In genomic region chr10:80656130-80656862, GRCm38 (mm10) we compare ENCODE assay signal across 8 mouse cellular contexts. TPM values are rescaled to one million over a fixed set of nuclear protein-coding genes. Genes with fewer than 3 reads are reported as not detected.
DNase-seq lines count a peak whose midpoint lies in the region; ATAC-seq and TF ChIP-seq lines count a peak whose summit lies in the region.

No protein-coding gene starts in this region.

- H3K9me3 ChIP-seq in MEL (replicated peaks; ENCODE audit: insufficient read depth, low read length), result no peaks in the 10 kb centered on the region
- H3K9me3 ChIP-seq in forebrain, postnatal 0 days (ENCODE audit: low read length), result no peaks in the 10 kb centered on the region
- H3K9me3 ChIP-seq in lung, embryonic 16.5 days (ENCODE audit: control insufficient read depth, low read length), result no peaks in the 10 kb centered on the region

- H3K4me2 ChIP-seq in forebrain, postnatal 0 days (ENCODE audit: low read depth), result peak overlapping the region; percentile 88
- H3K4me2 ChIP-seq in lung, embryonic 16.5 days (ENCODE audit: low read depth, low read length), result peak overlapping the region; percentile 93

- H3K79me2 ChIP-seq in MEL (ENCODE audit: control insufficient read depth, insufficient read depth, low read length, poor library complexity), result peaks cover 8% of the 10 kb centered on the region

- peak; percentile 98 for DNase-seq in MEL (ENCODE audit: low read depth, low spot score)
- peak; percentile 95 to 97 for DNase-seq in cerebellum, adult 2 months
- peak; percentile 98 for DNase-seq in forebrain, postnatal 0 days
- DNase-seq in layer of hippocampus, adult 9-10 months (ENCODE audit: low spot score), result peak; percentile 82
- peak; percentile 83 for DNase-seq in ovary, postnatal 10 days (ENCODE audit: low spot score)
- peak; percentile 91 to 99 for DNase-seq in thymus, postnatal 10 days (ENCODE audit: low spot score in 2 of 2)

- H3K9ac ChIP-seq in MEL (ENCODE audit: control insufficient read depth, low read depth, low read length, poor library complexity, severe bottlenecking), result peak overlapping the region; percentile 90
- H3K9ac ChIP-seq in forebrain, postnatal 0 days, result peak overlapping the region; percentile 88
- H3K9ac ChIP-seq in lung, embryonic 16.5 days (ENCODE audit: low read length), result peak overlapping the region; percentile 97

- TF ChIP-seq CTCF in MEL (IDR thresholded peaks at IDR 0.05 in 2 of 3, conservative IDR thresholded peaks at IDR 0.05 in 1 of 3; ENCODE audit: control insufficient read depth in 1 of 3, insufficient read depth in 1 of 3, low read depth in 2 of 3, low read length in 3 of 3, poor library complexity in 1 of 3, severe bottlenecking in 1 of 3), result no peak
- TF ChIP-seq CTCF in cerebellum, adult 2 months (IDR thresholded peaks at IDR 0.05; ENCODE audit: borderline replicate concordance, insufficient read depth, low read depth, low read length), result no peak
- no peak for TF ChIP-seq CTCF in forebrain, postnatal 0 days (IDR thresholded peaks at IDR 0.05; ENCODE audit: low read depth)

- ATAC-seq in forebrain, postnatal 0 days, result peak; percentile 91
- peak; percentile 76 to 77 for ATAC-seq in hematopoietic stem cell, adult 5-6 weeks (replicated peaks in 1 of 2; ENCODE audit: insufficient read depth in 1 of 2, low FRiP score in 2 of 2, low TSS enrichment in 1 of 2, low read depth in 1 of 2, poor library complexity in 2 of 2, severe bottlenecking in 2 of 2)
- peak; percentile 89 for ATAC-seq in lung, embryonic 16.5 days (ENCODE audit: low read depth)

- TF ChIP-seq POLR2A in MEL (IDR thresholded peaks at IDR 0.05; ENCODE audit: control insufficient read depth in 1 of 2, insufficient read depth in 1 of 2, low read depth in 1 of 2, low read length in 2 of 2, poor library complexity in 1 of 2), result peak; percentile 43 to 91; a peak in 3 of 4 replicates
- TF ChIP-seq POLR2A in cerebellum, adult 2 months (IDR thresholded peaks at IDR 0.05; ENCODE audit: borderline replicate concordance, insufficient read depth, low read length), result peak; percentile 35; the same call in 1 of the 2 replicates

- H3K4me1 ChIP-seq in MEL (ENCODE audit: control insufficient read depth in 1 of 2, insufficient read depth in 2 of 2, low read length in 2 of 2), result peaks cover 3 to 21% of the 10 kb centered on the region in 2 experiments
- H3K4me1 ChIP-seq in cerebellum, adult 2 months (ENCODE audit: control insufficient read depth, insufficient read depth, low read length), result peaks cover 19% of the 10 kb centered on the region
- peaks cover 9% of the 10 kb centered on the region for H3K4me1 ChIP-seq in forebrain, postnatal 0 days (ENCODE audit: insufficient read depth)
- H3K4me1 ChIP-seq in lung, embryonic 16.5 days (replicated peaks; ENCODE audit: control insufficient read depth, insufficient read depth, low read length), result peaks cover 26% of the 10 kb centered on the region

- H3K4me3 ChIP-seq in MEL (ENCODE audit: control insufficient read depth in 1 of 2, insufficient read depth in 1 of 2, low read depth in 2 of 2, low read length in 2 of 2), result peak overlapping the region; percentile 86 to 92
- peak overlapping the region; percentile 74 for H3K4me3 ChIP-seq in cerebellum, adult 2 months (replicated peaks; ENCODE audit: insufficient read depth, low read depth, low read length)
- peak overlapping the region; percentile 80 for H3K4me3 ChIP-seq in forebrain, postnatal 0 days (ENCODE audit: low read depth, low read length)
- H3K4me3 ChIP-seq in lung, embryonic 16.5 days (ENCODE audit: low read length), result peak overlapping the region; percentile 90

- peak in 1 of 2 experiments; percentile 36; a peak in 1 of 4 replicates for TF ChIP-seq EP300 in MEL (IDR thresholded peaks at IDR 0.05; ENCODE audit: low read depth in 1 of 2, low read length in 2 of 2)

- 1% methylated on average over 68 of the region's 72 CpGs for WGBS in cerebellum, adult 2 months
- 1% methylated on average over 62 of the region's 72 CpGs for WGBS in forebrain, postnatal 0 days
- 2% methylated on average over 58 of the region's 72 CpGs for WGBS in lung, embryonic 16.5 days

- H3K36me3 ChIP-seq in MEL (ENCODE audit: control insufficient read depth in 1 of 2, insufficient read depth in 2 of 2, low read length in 2 of 2), result peaks cover 0 to 9% of the 10 kb centered on the region in 2 experiments; a peak in 2 of 4 replicates
- no peaks in the 10 kb centered on the region for H3K36me3 ChIP-seq in forebrain, postnatal 0 days (ENCODE audit: insufficient read depth)
- H3K36me3 ChIP-seq in lung, embryonic 16.5 days (ENCODE audit: control insufficient read depth, insufficient read depth, low read length), result no peaks in the 10 kb centered on the region

- H3K27me3 ChIP-seq in MEL (ENCODE audit: control insufficient read depth in 1 of 2, insufficient read depth in 2 of 2, low read length in 2 of 2), result no peaks in the 10 kb centered on the region
- H3K27me3 ChIP-seq in cerebellum, adult 2 months (ENCODE audit: control insufficient read depth, insufficient read depth, low read length), result no peaks in the 10 kb centered on the region
- H3K27me3 ChIP-seq in forebrain, postnatal 0 days (ENCODE audit: insufficient read depth, low read length), result no peaks in the 10 kb centered on the region
- H3K27me3 ChIP-seq in lung, embryonic 16.5 days (ENCODE audit: control insufficient read depth, insufficient read depth, low read depth, low read length), result no peaks in the 10 kb centered on the region

- H3K27ac ChIP-seq in MEL (ENCODE audit: control insufficient read depth, low read depth, low read length), result peak overlapping the region; percentile 34; the same call in 1 of the 2 replicates
- peak overlapping the region; percentile 60 for H3K27ac ChIP-seq in cerebellum, adult 2 months (ENCODE audit: insufficient read depth, low read length)
- peak overlapping the region; percentile 94 for H3K27ac ChIP-seq in forebrain, postnatal 0 days (ENCODE audit: low read depth, low read length)
- peak overlapping the region; percentile 86 for H3K27ac ChIP-seq in lung, embryonic 16.5 days (ENCODE audit: low read length)

- no peak for TF ChIP-seq RAD21 in MEL (IDR thresholded peaks at IDR 0.05; ENCODE audit: low read depth, low read length)

TF ChIP-seq in MEL, 35 proteins besides CTCF, POLR2A, EP300 and RAD21 (continues in another document):
- TF ChIP-seq MXI1 (IDR thresholded peaks at IDR 0.05; ENCODE audit: low read depth, low read length), result peak; percentile 28; the same call in 1 of the 2 replicates
- TF ChIP-seq SIN3A (IDR thresholded peaks at IDR 0.05; ENCODE audit: low read length), result peak; percentile 63
- peak; percentile 63; the same call in 1 of the 2 replicates for TF ChIP-seq HCFC1 (IDR thresholded peaks at IDR 0.05; ENCODE audit: low read depth, low read length)
- peak; percentile 62 for TF ChIP-seq ELF1 (IDR thresholded peaks at IDR 0.05; ENCODE audit: low read depth, low read length)

RNA-seq across cellular contexts. Expression of gene Btbd2, which starts 0.6 kb away (rescaled TPM):
- 35.4 and 43.1 TPM in 2 replicates for total RNA-seq in MEL (2012; rRNA removed)
- 10 to 100 TPM in 1 of 2 experiments, not detected in 1; 81.8 TPM for polyA plus RNA-seq in MEL (2012; ENCODE audit: insufficient read depth in 1 of 2, insufficient read length in 2 of 2, low read depth in 1 of 2, low replicate concordance in 2 of 2, missing spikeins in 1 of 2)
- polyA plus RNA-seq in cerebellum, adult 2 months (2012; rRNA removed), result 106 and 108 TPM in 2 replicates
- total RNA-seq in forebrain, postnatal 0 days (2014; rRNA removed), result 105 and 131 TPM in 2 replicates
- 70.4 and 77.6 TPM in 2 replicates for polyA plus RNA-seq in forebrain, postnatal 0 days (2015; fragmentation: Nextera tagmentation; extraction: Ambion mirVana)
- 13.6 and 35.8 TPM in 2 replicates for total RNA-seq in hematopoietic stem cell, adult 5-6 weeks (2017)
- 15.3 and 33.2 TPM in 2 replicates for polyA plus RNA-seq in lung, embryonic 16.5 days (2015; fragmentation: Nextera tagmentation; extraction: Ambion mirVana)

RNA-seq across cellular contexts. Expression of gene Mknk2, which starts 21.6 kb away (rescaled TPM):
- 68.6 and 87.1 TPM in 2 replicates for total RNA-seq in MEL (2012; rRNA removed)
- 100 to 1,000 TPM in 1 of 2 experiments, 10 to 100 TPM in 1; 47.4 to 184 TPM for polyA plus RNA-seq in MEL (2012; ENCODE audit: insufficient read depth in 1 of 2, insufficient read length in 2 of 2, low read depth in 1 of 2, low replicate concordance in 2 of 2, missing spikeins in 1 of 2)
- 59.3 and 64.4 TPM in 2 replicates for polyA plus RNA-seq in cerebellum, adult 2 months (2012; rRNA removed)
- total RNA-seq in forebrain, postnatal 0 days (2014; rRNA removed), result 55.2 and 69.8 TPM in 2 replicates
- polyA plus RNA-seq in forebrain, postnatal 0 days (2015; fragmentation: Nextera tagmentation; extraction: Ambion mirVana), result 42.4 and 43.6 TPM in 2 replicates
- 52.4 and 75.9 TPM in 2 replicates for total RNA-seq in hematopoietic stem cell, adult 5-6 weeks (2017)
- polyA plus RNA-seq in lung, embryonic 16.5 days (2015; fragmentation: Nextera tagmentation; extraction: Ambion mirVana), result 66.3 and 82.1 TPM in 2 replicates

RNA-seq across cellular contexts. Expression of gene Csnk1g2, which starts 33.7 kb away (rescaled TPM):
- 125 and 132 TPM in 2 replicates for total RNA-seq in MEL (2012; rRNA removed)
- polyA plus RNA-seq in MEL (2012; ENCODE audit: insufficient read depth in 1 of 2, insufficient read length in 2 of 2, low read depth in 1 of 2, low replicate concordance in 2 of 2, missing spikeins in 1 of 2), result 100 to 1,000 TPM in 1 of 2 experiments, not detected in 1; 231 TPM
- 208 and 218 TPM in 2 replicates for polyA plus RNA-seq in cerebellum, adult 2 months (2012; rRNA removed)
- total RNA-seq in forebrain, postnatal 0 days (2014; rRNA removed), result 127 and 135 TPM in 2 replicates
- polyA plus RNA-seq in forebrain, postnatal 0 days (2015; fragmentation: Nextera tagmentation; extraction: Ambion mirVana), result 91.8 and 94.1 TPM in 2 replicates
- total RNA-seq in hematopoietic stem cell, adult 5-6 weeks (2017), result 184 and 239 TPM in 2 replicates
- polyA plus RNA-seq in lung, embryonic 16.5 days (2015; fragmentation: Nextera tagmentation; extraction: Ambion mirVana), result 20.6 and 38.4 TPM in 2 replicates

RNA-seq across cellular contexts. Expression of gene Mob3a, which starts 45.5 kb away (rescaled TPM):
- 38.3 and 38.7 TPM in 2 replicates for total RNA-seq in MEL (2012; rRNA removed)
- 10 to 100 TPM in 1 of 2 experiments, not detected in 1; 63.4 TPM for polyA plus RNA-seq in MEL (2012; ENCODE audit: insufficient read depth in 1 of 2, insufficient read length in 2 of 2, low read depth in 1 of 2, low replicate concordance in 2 of 2, missing spikeins in 1 of 2)
- 12.6 and 14.2 TPM in 2 replicates for polyA plus RNA-seq in cerebellum, adult 2 months (2012; rRNA removed)
- total RNA-seq in forebrain, postnatal 0 days (2014; rRNA removed), result 54.1 and 57.8 TPM in 2 replicates
- 38.9 and 45.9 TPM in 2 replicates for polyA plus RNA-seq in forebrain, postnatal 0 days (2015; fragmentation: Nextera tagmentation; extraction: Ambion mirVana)
- total RNA-seq in hematopoietic stem cell, adult 5-6 weeks (2017), result 81.1 and 92.3 TPM in 2 replicates
- polyA plus RNA-seq in lung, embryonic 16.5 days (2015; fragmentation: Nextera tagmentation; extraction: Ambion mirVana), result 42.3 and 45.7 TPM in 2 replicates

RNA-seq across cellular contexts. Expression of gene Izumo4, which starts 45.7 kb away (rescaled TPM):
- 1.0 and 1.5 TPM in 2 replicates for total RNA-seq in MEL (2012; rRNA removed)
- 1 to 10 TPM in 1 of 2 experiments, not detected in 1; 3.8 TPM for polyA plus RNA-seq in MEL (2012; ENCODE audit: insufficient read depth in 1 of 2, insufficient read length in 2 of 2, low read depth in 1 of 2, low replicate concordance in 2 of 2, missing spikeins in 1 of 2)
- 112 and 117 TPM in 2 replicates for polyA plus RNA-seq in cerebellum, adult 2 months (2012; rRNA removed)
- 37.9 and 39.5 TPM in 2 replicates for total RNA-seq in forebrain, postnatal 0 days (2014; rRNA removed)
- polyA plus RNA-seq in forebrain, postnatal 0 days (2015; fragmentation: Nextera tagmentation; extraction: Ambion mirVana), result 34.4 and 36.7 TPM in 2 replicates
- total RNA-seq in hematopoietic stem cell, adult 5-6 weeks (2017), result 9.5 and 10.4 TPM in 2 replicates
- polyA plus RNA-seq in lung, embryonic 16.5 days (2015; fragmentation: Nextera tagmentation; extraction: Ambion mirVana), result 23.6 and 26.8 TPM in 2 replicates

Comparison
In these comparisons a context has a peak if more than half of its experiments do, and no peak if none do; other contexts are left out.
1. Peak in every context shown above with its lines: DNase-seq, ATAC-seq, H3K4me3 ChIP-seq and H3K27ac ChIP-seq.
2. H3K27ac ChIP-seq: peak in every context shown above with its lines; median percentile 94 in forebrain, postnatal 0 days; 86 in lung, embryonic 16.5 days; 60 in cerebellum, adult 2 months; 34 in MEL.